Mouse (Mus musculus): ENCODE results near the gene Tmem119. TPM values are rescaled to one million over a fixed set of nuclear protein-coding genes. Genes with fewer than 3 reads are reported as not detected.
"Not testable (repeated sequence)": the region's sequence is repeated elsewhere in the genome, so short reads cannot be mapped to it uniquely, and the experiment has no call there.

Gene Tmem119
- polyA plus RNA-seq, 1 experiment from 2014 or later: 107 TPM

DNA sequence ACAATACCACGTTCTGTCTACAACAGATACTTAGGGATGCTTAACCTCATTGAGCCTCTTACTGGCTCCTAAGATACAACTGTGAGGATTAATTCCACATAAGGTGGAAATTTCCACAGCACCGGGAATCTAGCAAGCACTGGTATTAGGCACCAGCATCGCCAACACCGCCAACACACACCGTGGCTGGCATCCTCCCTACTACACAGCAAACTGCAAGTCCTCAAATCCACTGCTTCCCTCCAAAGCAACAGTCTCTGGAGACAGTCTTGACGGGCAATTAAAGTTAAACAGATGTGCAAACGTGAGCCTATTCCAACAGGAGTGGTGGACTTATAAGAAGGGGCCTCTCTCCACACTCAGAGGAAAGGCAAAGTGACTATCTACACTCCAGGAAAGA, 19.1 kb downstream of the Tmem119 start:
- no peaks in the 10 kb centered on the region for H3K27me3 ChIP-seq (replicated peaks; ENCODE audit: insufficient read depth, low read length)
- no peaks in the 10 kb centered on the region for H3K4me1 ChIP-seq (ENCODE audit: insufficient read depth, low read depth, low read length)
- H3K9me3 ChIP-seq (ENCODE audit: low read length): no peaks in the 10 kb centered on the region
- ATAC-seq (no peak), DNase-seq (ENCODE audit: low spot score) (no peak)
- H3K27ac ChIP-seq (ENCODE audit: low read length): no peak overlapping the region
- H3K4me3 ChIP-seq (ENCODE audit: low read depth, low read length): no peak overlapping the region
- H3K9ac ChIP-seq (replicated peaks; ENCODE audit: low read depth): no peak overlapping the region
- H3K36me3 ChIP-seq (ENCODE audit: insufficient read depth, low read length): peaks cover 16% of the 10 kb centered on the region; the same call in 1 of the 2 replicates
- H3K4me2 ChIP-seq (replicated peaks; ENCODE audit: low read depth, low read length): no peak overlapping the region
- TF ChIP-seq CTCF (IDR thresholded peaks at IDR 0.05): no peak
- no peak for TF ChIP-seq EP300 (IDR thresholded peaks at IDR 0.05)
- WGBS: 80% methylated on average over 7 of the region's 7 CpGs

- Histone ChIP-seq H3K4me3 (ENCODE audit: low read depth, low read length) (no peak overlapping the region), H3K9me3 (ENCODE audit: low read length) (no peaks in the 10 kb centered on the region), H3K27me3 (replicated peaks; ENCODE audit: insufficient read depth, low read length) (no peaks in the 10 kb centered on the region), H3K4me2 (replicated peaks; ENCODE audit: low read depth, low read length) (no peak overlapping the region), H3K27ac (ENCODE audit: low read length) (no peak overlapping the region), H3K9ac (replicated peaks; ENCODE audit: low read depth) (no peak overlapping the region), H3K36me3 (ENCODE audit: insufficient read depth, low read length) (peaks cover 16% of the 10 kb centered on the region; the same call in 1 of the 2 replicates), H3K4me1 (ENCODE audit: insufficient read depth, low read depth, low read length) (no peaks in the 10 kb centered on the region)
- 73% methylated on average over 5 of the region's 5 CpGs for WGBS
- TF ChIP-seq CTCF (IDR thresholded peaks at IDR 0.05) (no peak), EP300 (IDR thresholded peaks at IDR 0.05) (no peak)
- DNase-seq (ENCODE audit: low spot score): no peak
- no peak for ATAC-seq
Observed at GRCm38 (mm10) chr5:113780763-113781162, 19.6 kb downstream of the Tmem119 start.

- Histone ChIP-seq H3K36me3 (ENCODE audit: insufficient read depth, low read length) (peaks cover 17% of the 10 kb centered on the region), H3K27ac (ENCODE audit: low read length) (no peak overlapping the region), H3K4me1 (ENCODE audit: insufficient read depth, low read depth, low read length) (no peaks in the 10 kb centered on the region), H3K4me3 (ENCODE audit: low read depth, low read length) (no peak overlapping the region), H3K27me3 (replicated peaks; ENCODE audit: insufficient read depth, low read length) (no peaks in the 10 kb centered on the region), H3K9ac (replicated peaks; ENCODE audit: low read depth) (no peak overlapping the region), H3K9me3 (ENCODE audit: low read length) (no peaks in the 10 kb centered on the region), H3K4me2 (replicated peaks; ENCODE audit: low read depth, low read length) (no peak overlapping the region)
- 96% methylated on average over 3 of the region's 3 CpGs for WGBS
- no peak for TF ChIP-seq CTCF (IDR thresholded peaks at IDR 0.05)
- no peak for TF ChIP-seq EP300 (IDR thresholded peaks at IDR 0.05)
- DNase-seq (ENCODE audit: low spot score) (no peak), ATAC-seq (no peak)
Observed at GRCm38 (mm10) chr5:113780082-113780752, 20.1 kb downstream of the Tmem119 start.

GRCm38 (mm10) chr5:113779569-113779968, 20.7 kb downstream of the Tmem119 start:
- 65% methylated on average over 5 of the region's 5 CpGs for WGBS
- H3K4me1 ChIP-seq (ENCODE audit: insufficient read depth, low read depth, low read length): no peaks in the 10 kb centered on the region
- ATAC-seq: no peak
- TF ChIP-seq CTCF (IDR thresholded peaks at IDR 0.05): no peak
- TF ChIP-seq EP300 (IDR thresholded peaks at IDR 0.05): no peak
- H3K4me2 ChIP-seq (replicated peaks; ENCODE audit: low read depth, low read length): no peak overlapping the region
- H3K27me3 ChIP-seq (replicated peaks; ENCODE audit: insufficient read depth, low read length): no peaks in the 10 kb centered on the region
- no peak overlapping the region for H3K9ac ChIP-seq (replicated peaks; ENCODE audit: low read depth)
- H3K9me3 ChIP-seq (ENCODE audit: low read length): no peaks in the 10 kb centered on the region
- no peak overlapping the region for H3K27ac ChIP-seq (ENCODE audit: low read length)
- DNase-seq (ENCODE audit: low spot score): no peak
- H3K36me3 ChIP-seq (ENCODE audit: insufficient read depth, low read length): peaks cover 22% of the 10 kb centered on the region
- H3K4me3 ChIP-seq (ENCODE audit: low read depth, low read length): no peak overlapping the region

DNA sequence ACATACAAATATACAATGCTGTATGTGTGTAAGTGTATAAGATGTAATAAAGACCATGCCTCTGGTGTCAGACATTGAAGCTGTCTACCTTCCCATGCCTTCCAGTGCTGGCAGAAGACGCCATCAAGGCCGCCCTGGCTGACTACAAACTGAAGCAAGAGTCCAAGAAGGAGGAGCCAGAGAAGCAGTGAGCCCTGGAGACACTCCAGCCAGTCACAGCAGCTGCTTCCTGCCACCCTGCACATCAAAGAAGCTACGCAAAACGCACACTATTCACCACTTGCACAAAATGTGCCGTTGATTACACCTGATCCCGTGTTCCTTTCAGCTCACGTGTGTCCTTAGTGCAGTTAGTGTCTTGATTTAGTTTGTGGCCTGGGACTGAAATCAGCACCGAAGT, 22.6 kb downstream of the Tmem119 start:
- ATAC-seq; DNase-seq (ENCODE audit: low spot score): not testable (repeated sequence)

GRCm38 (mm10) chr5:113776896-113777226, 23.5 kb downstream of the Tmem119 start:
- Histone ChIP-seq H3K4me3 (ENCODE audit: low read depth, low read length) (no peak overlapping the region), H3K4me1 (ENCODE audit: insufficient read depth, low read depth, low read length) (0 out of 2 replicates have a peak, but pooled peaks cover 2% of the 10 kb centered on the region), H3K4me2 (replicated peaks; ENCODE audit: low read depth, low read length) (no peak overlapping the region), H3K27me3 (replicated peaks; ENCODE audit: insufficient read depth, low read length) (no peaks in the 10 kb centered on the region), H3K9ac (replicated peaks; ENCODE audit: low read depth) (no peak overlapping the region), H3K27ac (ENCODE audit: low read length) (no peak overlapping the region), H3K36me3 (ENCODE audit: insufficient read depth, low read length) (peaks cover 22% of the 10 kb centered on the region), H3K9me3 (ENCODE audit: low read length) (no peaks in the 10 kb centered on the region)
- ATAC-seq (no peak), DNase-seq (ENCODE audit: low spot score) (peak; percentile 33)
- TF ChIP-seq CTCF (IDR thresholded peaks at IDR 0.05) (no peak), EP300 (IDR thresholded peaks at IDR 0.05) (no peak)
- WGBS: 79% methylated on average over 8 of the region's 8 CpGs

More for the DNA sequence above, 22.6 kb downstream of the Tmem119 start:
- H3K27me3 ChIP-seq (replicated peaks; ENCODE audit: insufficient read depth, low read length); H3K9ac ChIP-seq (replicated peaks; ENCODE audit: low read depth); H3K9me3 ChIP-seq (ENCODE audit: low read length); H3K4me1 ChIP-seq (ENCODE audit: insufficient read depth, low read depth, low read length); H3K4me2 ChIP-seq (replicated peaks; ENCODE audit: low read depth, low read length); H3K4me3 ChIP-seq (ENCODE audit: low read depth, low read length); H3K27ac ChIP-seq (ENCODE audit: low read length): not testable (repeated sequence)
- 76% methylated on average over 8 of the region's 8 CpGs for WGBS
- H3K36me3 ChIP-seq (ENCODE audit: insufficient read depth, low read length): peaks cover 22% of the 10 kb centered on the region
